Mouse (Mus musculus): Measurements from ENCODE around the gene Ttc7b.

DNA sequence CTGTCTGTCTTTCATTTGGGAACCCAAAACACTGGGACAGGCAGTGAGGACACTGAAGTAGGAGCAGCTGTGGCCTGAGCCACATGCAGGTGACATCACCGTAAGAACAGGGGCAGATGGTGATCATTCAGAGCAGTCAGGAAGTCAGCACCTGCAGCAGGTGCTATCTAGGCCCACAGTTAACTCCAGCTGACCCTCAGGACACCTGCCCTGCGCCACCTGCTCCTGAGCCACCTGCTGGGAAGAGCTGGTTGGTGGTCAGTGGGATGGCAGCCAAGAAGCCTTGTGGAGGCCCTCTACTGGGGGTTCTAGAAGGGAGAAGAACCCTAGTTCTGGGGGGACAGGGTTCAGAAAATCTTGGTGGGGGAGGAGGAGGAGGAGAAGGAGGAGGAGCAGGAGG is 216.3 kb downstream of the Ttc7b start:
- no peak for TF ChIP-seq CTCF (IDR thresholded peaks at IDR 0.05; ENCODE audit: borderline replicate concordance, insufficient read depth, low read depth, low read length)
- no peak for TF ChIP-seq POLR2A (IDR thresholded peaks at IDR 0.05; ENCODE audit: borderline replicate concordance, insufficient read depth, low read length)

Data from cerebellum, adult 2 months (tissue).